Mouse (Mus musculus): ENCODE measurements around the gene Rora.

DNA sequence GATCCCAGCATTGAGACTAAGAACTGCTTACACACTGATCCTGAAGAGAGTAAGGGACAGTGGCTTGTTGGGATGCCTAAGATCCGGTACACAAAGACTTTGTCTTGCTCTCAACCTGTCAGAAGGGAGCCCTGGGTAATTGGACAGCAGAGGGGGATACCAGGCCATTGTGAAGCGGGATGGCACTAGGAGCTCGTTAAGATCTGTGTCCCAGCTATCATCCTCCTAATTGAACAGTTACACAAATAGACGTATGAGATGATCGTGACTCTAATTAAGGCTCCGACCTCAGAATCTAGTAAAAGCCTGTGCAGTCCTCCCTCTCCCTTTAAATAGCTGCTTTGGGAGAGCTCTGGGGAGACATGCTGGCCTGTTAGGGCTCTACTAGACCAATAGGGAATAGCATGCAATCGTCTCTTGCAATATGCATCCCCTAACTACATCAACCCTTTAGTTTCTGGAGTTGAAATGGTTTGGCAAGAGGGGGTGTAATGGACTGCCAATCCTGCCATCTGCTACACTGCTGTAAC is 359.7 kb downstream of the Rora start:
- no peak for TF ChIP-seq CTCF (IDR thresholded peaks at IDR 0.05; ENCODE audit: low read depth)
- no peak for TF ChIP-seq EP300 (optimal IDR thresholded peaks at IDR 0.05)

Data from stomach, postnatal 0 days (tissue).